22 mouse cellular contexts compared by ENCODE assay signal in genomic region chr12:36036121-36036520, GRCm38 (mm10). TPM values are rescaled to one million over a fixed set of nuclear protein-coding genes. Genes with fewer than 3 reads are reported as not detected.
"Had no signal": no experiment of that assay in that cellular context is flagged by ENCODE, and none has a peak within 500 bp of the region (broad histone marks: within the 10 kb centered on the region; RNA-seq: fewer than 3 reads in every experiment).

No protein-coding gene starts in this region.

- H3K9me3 ChIP-seq: kidney, embryonic 15.5 days; limb, embryonic 12.5 days; limb, embryonic 15.5 days had no signal

- H3K36me3 ChIP-seq: limb, embryonic 12.5 days; limb, embryonic 15.5 days had no signal

- H3K4me2 ChIP-seq: kidney, embryonic 15.5 days; limb, embryonic 12.5 days; limb, embryonic 15.5 days; liver, embryonic 11.5 days; lung, embryonic 14.5 days; midbrain, embryonic 13.5 days had no signal

- H3K27me3 ChIP-seq: kidney, embryonic 15.5 days; limb, embryonic 12.5 days; limb, embryonic 15.5 days; midbrain, embryonic 13.5 days had no signal

- ATAC-seq: lung, postnatal 0 days; midbrain, embryonic 13.5 days had no signal

- H3K27ac ChIP-seq: kidney, embryonic 15.5 days; limb, embryonic 12.5 days; limb, embryonic 15.5 days; liver, embryonic 14.5 days; midbrain, embryonic 13.5 days had no signal

- H3K4me3 ChIP-seq: kidney, embryonic 15.5 days; limb, embryonic 12.5 days; limb, embryonic 15.5 days; midbrain, embryonic 13.5 days had no signal

- H3K9ac ChIP-seq: kidney, embryonic 15.5 days; limb, embryonic 12.5 days; limb, embryonic 15.5 days; liver, embryonic 14.5 days; liver, postnatal 0 days; lung, embryonic 14.5 days; midbrain, embryonic 13.5 days had no signal

- DNase-seq: kidney, postnatal 10 days; layer of hippocampus, adult 9-11 months; thymus, adult 18-20 months; thymus, postnatal 36 days had no signal

RNA-seq across cellular contexts. Expression of gene Agr2, which starts 43.4 kb away (rescaled TPM):
- total RNA-seq: layer of hippocampus, postnatal 25 days; left cerebral cortex, adult 18-20 months; left cerebral cortex, postnatal 25 days; megakaryocyte, adult 5-6 weeks; midbrain, postnatal 0 days had no signal
- polyA plus RNA-seq: limb, embryonic 12.5 days; liver, postnatal 0 days; macrophage; neural tube, embryonic 11.5 days; neural tube, embryonic 14.5 days; testis, adult 2 months had no signal
